Mouse (Mus musculus): ENCODE results near the gene Wnt7b.

Wnt7b gene

GRCm38 (mm10) chr15:85582356-85582910 lies at the start of gene Wnt7b:
Wnt7b (minus strand) TSS chr15:85582473.
- no peak for DNase-seq (ENCODE audit: low spot score)

DNA sequence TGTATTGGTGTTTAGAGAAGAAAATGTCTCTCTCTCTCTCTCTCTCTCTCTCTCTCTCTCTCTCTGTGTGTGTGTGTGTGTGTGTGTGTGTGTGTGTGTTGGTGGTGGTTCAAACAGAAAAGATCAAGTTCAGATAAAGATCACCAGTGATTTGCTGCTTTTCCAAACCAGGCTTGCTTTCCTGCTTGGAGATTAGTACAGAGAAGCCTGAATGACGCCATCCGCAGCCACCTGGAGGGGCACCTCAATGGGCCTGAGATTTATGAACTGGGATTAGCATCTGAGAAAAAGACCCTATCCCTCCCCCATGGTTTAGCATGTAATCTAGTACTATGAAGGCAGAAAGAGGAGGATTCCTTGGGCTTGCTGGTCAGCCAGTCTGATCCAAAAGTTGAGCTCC lies 49.3 kb upstream of the Wnt7b start:
- no peak for DNase-seq (ENCODE audit: low spot score)

DNA sequence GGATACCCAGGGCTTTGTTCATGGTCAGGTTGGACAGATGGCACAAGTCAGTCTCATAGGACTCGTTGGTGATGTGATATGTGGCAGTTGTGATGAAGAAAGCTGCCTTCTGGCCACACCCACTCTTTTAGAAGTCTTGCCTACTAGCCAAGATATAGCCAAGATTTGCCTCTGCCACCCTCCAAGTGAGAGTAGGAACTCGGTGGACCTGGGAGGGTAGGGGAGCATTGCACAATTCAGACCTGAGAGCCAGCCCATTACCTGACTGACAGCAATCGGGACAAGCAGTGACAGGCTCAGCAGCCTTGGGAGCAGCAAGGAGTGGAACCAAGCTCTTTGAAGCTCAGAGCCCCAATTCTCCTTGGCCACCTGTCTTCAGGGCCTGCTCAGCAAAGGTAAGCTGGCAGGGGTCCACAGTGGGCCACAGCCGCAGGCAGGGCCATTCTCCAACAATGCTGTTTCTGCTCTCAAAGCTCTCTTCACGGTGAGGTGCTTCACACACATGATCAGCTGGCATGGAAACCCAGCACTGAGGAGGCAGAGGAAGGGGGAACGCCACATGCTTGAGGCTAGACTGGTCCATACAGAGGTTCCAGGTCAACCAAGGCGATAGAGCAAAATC lies 47.8 kb upstream of the Wnt7b start:
- DNase-seq (ENCODE audit: low spot score): no peak

DNA sequence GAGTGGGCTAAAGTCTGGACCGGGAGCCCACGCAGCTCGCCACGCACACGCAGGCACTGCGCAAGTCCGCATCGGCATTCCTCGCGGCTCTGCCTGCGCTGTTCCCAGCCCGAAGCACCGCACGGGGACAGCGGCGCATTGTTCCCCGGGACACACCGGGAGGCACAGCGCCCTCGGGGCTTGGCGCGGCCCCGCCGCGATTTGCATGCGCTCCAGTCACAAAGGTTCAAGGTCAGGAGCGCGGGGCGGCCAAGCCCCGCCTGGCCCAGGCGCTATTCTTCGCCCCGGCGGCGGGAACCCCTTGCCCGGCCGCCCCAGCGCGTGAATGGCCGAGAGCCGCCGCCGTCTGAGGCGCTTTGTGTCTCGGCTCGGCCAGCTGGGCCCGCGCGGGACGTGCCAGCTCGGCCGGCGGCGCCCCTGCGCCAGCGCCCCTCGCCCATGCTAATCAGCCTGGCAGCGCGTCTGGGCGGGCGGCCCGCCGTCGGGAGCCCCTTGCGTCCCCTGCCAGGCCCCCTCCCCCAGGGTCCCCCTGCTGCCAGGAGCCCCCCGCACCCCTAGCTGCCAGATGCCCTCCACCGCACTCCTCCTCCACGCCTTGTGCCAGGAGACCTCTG lies 43.5 kb upstream of the Wnt7b start:
- no peak for DNase-seq (ENCODE audit: low spot score)

GRCm38 (mm10) chr15:85622213-85622612 lies 39.9 kb upstream of the Wnt7b start:
- DNase-seq (ENCODE audit: low spot score): no peak

GRCm38 (mm10) chr15:85615537-85616100 lies 33.3 kb upstream of the Wnt7b start:
- no peak for DNase-seq (ENCODE audit: low spot score)

DNA sequence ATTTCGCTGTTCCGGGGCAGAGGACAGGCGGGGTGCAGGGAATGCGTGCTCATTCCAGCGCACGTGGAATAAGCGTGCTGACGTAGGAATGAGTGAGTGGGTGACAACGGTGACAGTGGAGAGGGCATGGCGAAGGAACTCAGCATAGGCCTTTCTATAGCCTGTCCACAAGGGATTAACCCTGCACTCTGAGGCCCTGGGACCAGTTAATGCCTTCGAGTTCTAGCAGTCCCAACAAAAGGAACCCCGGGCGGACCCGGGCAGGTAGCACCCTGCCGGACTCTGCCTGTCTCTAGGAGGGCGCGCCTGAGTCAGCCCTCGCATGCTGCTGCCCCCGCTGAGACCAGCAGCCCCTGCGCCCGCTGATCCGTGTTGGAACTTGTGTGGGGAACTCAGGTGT lies 32.8 kb upstream of the Wnt7b start:
- DNase-seq (ENCODE audit: low spot score): no peak

DNA sequence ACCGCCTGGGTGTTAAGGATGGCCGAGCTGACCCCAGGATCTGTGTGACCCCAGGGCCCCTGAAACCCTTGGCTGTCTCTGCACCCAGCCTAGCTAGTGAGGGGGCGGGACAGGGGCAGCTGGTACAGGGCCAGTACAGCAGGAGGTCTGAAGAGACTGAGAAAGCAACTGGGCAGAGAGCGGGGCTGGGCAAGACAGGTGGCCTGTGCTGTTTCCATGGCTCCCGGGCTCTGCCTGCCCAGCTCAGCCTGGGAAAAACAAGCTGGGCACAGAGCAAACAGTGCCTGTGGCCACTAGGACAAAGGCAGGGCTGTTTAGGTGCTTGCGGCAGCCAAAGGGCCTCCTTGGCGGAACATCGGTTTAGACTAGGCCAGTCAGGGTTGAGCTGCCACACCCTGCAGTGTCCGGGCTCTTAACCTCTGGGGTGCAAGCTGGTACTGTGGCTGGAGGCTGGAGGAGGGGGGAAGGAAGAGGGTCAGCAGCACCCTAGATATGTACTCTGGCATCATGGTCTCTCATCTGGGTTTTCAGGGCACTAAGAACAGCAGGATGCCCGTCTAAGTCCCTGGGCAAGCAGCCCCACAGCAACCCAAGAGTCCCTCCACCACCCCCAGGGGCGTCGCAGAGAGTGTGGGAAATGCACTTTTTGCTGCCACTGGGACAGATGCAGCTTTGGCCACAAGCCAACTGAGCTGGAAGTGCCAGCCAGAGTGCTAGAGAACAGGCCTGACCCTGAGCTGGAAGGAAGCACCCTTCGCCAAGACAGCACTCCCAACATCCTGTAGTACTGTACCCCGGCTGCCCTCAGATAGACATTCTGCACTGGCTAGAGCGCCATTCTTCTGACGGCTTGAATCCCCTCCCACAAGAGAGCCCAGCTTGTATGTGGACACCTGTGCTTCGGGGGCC lies 31.3 kb upstream of the Wnt7b start:
- DNase-seq (ENCODE audit: low spot score): peak; percentile 90

- DNase-seq (ENCODE audit: low spot score): peak; percentile 77
These were observed 30.5 kb upstream of the Wnt7b start for GRCm38 (mm10) chr15:85612660-85613357.

- peak; percentile 44 for DNase-seq (ENCODE audit: low spot score)
These were observed 29.6 kb upstream of the Wnt7b start for GRCm38 (mm10) chr15:85611701-85612520.

DNA sequence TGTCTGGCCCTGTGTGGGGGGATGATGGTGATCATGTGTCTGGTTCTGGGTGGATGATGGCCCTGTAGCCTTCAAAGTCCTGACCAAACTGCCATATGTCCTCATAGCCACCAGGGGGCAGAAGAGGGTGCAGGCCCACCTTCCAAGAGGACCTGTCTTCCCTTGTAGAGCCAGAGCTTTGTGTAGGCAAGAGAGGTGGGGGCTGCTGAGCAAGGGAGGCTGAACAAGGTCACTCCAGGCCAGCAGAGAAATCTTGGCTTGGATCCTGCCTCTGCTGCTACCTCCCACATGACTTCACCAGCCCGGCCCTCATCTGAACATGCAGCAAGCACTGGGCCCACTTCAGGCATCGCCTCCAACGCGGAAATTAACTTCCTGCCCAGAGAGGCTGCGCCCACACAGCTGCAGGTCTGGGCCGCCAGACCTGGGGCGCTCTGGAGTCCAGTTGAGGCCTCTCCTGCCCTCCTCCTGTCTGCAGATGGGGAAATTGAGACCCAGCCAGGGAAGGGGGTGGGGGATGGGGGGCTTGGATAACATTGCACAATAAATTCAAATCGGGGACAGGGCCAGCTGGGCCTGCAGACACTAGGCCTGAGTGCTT lies 28.4 kb upstream of the Wnt7b start:
- DNase-seq (ENCODE audit: low spot score): peak; percentile 91

- DNase-seq (ENCODE audit: low spot score): no peak
These were observed 27.8 kb upstream of the Wnt7b start for GRCm38 (mm10) chr15:85610120-85610519.

DNA sequence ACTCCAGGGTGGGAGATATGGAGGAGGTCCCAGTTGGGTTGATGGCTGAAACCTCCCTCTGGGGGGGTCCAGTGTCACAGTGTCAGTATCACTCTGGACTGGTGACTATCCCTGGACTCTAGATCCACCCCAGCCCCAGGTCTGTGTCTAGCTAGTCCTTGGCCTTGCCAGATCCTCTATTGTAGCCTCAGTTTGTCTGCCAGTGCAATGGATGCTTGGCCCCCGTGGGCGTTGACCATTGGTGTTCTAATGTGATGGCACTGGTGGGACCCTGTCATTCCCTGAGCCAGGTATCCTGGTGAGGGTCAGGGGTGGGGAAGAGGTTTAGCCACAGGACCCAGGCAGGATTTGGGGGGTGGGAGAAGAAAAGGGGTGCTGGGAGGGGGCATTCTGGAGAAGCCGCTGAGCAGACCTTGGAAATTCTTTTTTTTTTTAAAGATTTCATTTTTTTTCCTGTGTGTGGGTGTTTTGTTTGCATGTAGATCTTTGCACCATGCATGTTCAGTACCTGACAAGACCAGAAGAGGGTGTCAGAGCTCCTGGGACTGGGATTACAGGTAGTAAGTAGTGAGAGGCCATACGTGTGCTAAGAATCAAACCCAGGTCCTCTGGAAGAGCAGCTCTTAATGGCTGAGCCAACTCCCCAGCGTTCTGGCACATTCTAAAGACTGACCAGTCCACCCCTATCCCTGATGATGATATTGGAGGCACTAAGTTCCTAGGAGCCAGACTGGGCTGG lies 27.2 kb upstream of the Wnt7b start:
- no peak for DNase-seq (ENCODE audit: low spot score)

- no peak for DNase-seq (ENCODE audit: low spot score)
These were observed 23.8 kb upstream of the Wnt7b start for GRCm38 (mm10) chr15:85605962-85606610.

- no peak for DNase-seq (ENCODE audit: low spot score)
These were observed 22.7 kb upstream of the Wnt7b start for GRCm38 (mm10) chr15:85604938-85605337.

GRCm38 (mm10) chr15:85604507-85604906 lies 22.2 kb upstream of the Wnt7b start:
- DNase-seq (ENCODE audit: low spot score): no peak

DNA sequence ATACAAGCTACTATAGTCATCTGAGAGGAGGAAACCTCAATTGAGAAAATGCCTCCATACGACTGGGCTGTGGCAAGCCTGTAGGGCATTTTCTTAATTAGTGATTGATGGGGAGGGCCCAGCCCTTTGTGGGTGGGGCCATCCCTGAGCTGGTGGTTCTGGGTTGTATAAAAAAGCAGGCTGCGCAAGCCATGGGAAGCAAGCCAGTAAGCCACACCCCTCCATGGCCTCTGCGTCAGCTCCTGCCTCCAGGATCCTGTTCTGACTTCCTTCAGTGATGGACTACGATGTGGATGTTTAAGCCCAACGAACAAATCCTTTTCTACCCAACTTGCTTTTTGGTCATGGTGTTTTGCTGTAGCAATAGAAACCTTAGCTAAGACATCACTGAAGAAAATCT lies 21.1 kb upstream of the Wnt7b start:
- DNase-seq (ENCODE audit: low spot score): no peak

GRCm38 (mm10) chr15:85602733-85603132 lies 20.5 kb upstream of the Wnt7b start:
- no peak for DNase-seq (ENCODE audit: low spot score)

DNA sequence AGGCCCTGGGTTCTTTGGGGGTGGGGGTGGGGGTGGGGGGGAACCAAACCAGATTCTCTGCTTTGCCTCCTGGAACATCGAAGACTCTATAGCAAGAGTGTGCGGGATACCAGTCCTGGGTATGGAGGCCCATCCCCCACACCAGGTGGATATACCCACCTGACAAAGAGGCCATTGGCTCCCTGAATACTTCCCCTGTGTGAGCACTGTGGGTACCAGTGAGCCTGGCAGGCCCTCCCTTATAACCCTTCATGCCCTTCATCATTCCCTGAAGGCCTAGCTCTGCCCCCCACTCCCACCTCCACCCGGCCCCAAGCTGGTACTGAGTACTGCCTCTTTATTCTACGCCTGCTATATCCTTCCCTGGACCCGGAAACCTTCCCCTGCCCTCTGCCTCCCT lies 19.7 kb upstream of the Wnt7b start:
- DNase-seq (ENCODE audit: low spot score): no peak
